Comparison of ENCODE assay signal across 8 mouse cellular contexts in the genomic region with DNA sequence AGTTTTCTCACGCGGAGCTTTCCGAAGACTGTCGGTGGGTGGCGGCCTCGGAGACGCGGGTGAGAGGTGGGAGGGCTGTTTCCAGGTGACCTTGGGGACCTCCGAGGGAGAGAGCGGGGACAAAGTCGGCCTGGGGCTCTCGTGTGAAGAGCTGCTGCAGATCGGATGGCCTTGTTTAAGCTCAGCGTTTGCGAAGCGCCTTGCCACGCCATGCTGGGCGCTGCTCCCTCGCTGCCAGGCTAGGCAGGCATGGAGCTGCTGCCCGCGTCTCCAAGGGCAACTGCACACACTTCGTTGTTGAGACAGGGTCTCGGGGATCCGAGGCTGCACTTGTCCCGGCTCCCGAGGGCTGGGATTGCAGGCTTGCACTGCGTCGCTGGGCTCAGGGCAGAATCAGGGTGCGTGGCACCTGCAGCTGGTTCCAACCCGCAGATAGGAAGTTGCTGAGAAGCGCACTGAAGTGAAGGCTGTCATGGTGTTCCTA. TPM values are rescaled to one million over a fixed set of nuclear protein-coding genes. Genes with fewer than 3 reads are reported as not detected.
DNase-seq lines count a peak whose midpoint lies in the region; ATAC-seq and TF ChIP-seq lines count a peak whose summit lies in the region.

Mrpl47 (minus strand) TSS at position 434 of the 484 bp plus-strand sequence.

- H3K9me3 ChIP-seq in intestine, embryonic 14.5 days (ENCODE audit: control insufficient read depth, low read length) = no peaks in the 10 kb centered on the region

- TF ChIP-seq CTCF in liver, adult 2 months (IDR thresholded peaks at IDR 0.05; ENCODE audit: low read depth, low read length) = no peak

- peak within 1 kb of the TSS; percentile 83 for H3K9ac ChIP-seq in liver, adult 2 months (ENCODE audit: low read depth, low read length)
- H3K9ac ChIP-seq in intestine, embryonic 14.5 days (ENCODE audit: low read length) = peak within 1 kb of the TSS; percentile 84

- H3K4me2 ChIP-seq in intestine, embryonic 14.5 days (ENCODE audit: low read length) = peak within 1 kb of the TSS; percentile 87

- peaks cover 8% of the 10 kb centered on the region for H3K36me3 ChIP-seq in liver, adult 2 months (ENCODE audit: control insufficient read depth, insufficient read depth, low read length)
- H3K36me3 ChIP-seq in intestine, embryonic 14.5 days (ENCODE audit: control insufficient read depth, insufficient read depth, low read length) = peaks cover 41% of the 10 kb centered on the region

- WGBS in liver, adult 2 months = under 1% methylated on average over 31 of the region's 31 CpGs
- WGBS in intestine, embryonic 14.5 days = under 1% methylated on average over 31 of the region's 31 CpGs

- H3K27me3 ChIP-seq in liver, adult 2 months (ENCODE audit: control insufficient read depth, insufficient read depth, low read length) = no peaks in the 10 kb centered on the region
- H3K27me3 ChIP-seq in intestine, embryonic 14.5 days (replicated peaks; ENCODE audit: control insufficient read depth, insufficient read depth, low read length) = no peaks in the 10 kb centered on the region

- H3K4me1 ChIP-seq in liver, adult 2 months (ENCODE audit: control insufficient read depth, insufficient read depth, low read length) = peaks cover 7% of the 10 kb centered on the region
- peaks cover 11% of the 10 kb centered on the region for H3K4me1 ChIP-seq in intestine, embryonic 14.5 days (replicated peaks; ENCODE audit: control insufficient read depth, insufficient read depth, low read length)

- H3K4me3 ChIP-seq in liver, adult 2 months (ENCODE audit: insufficient read depth, low read depth, low read length) = peak within 1 kb of the TSS; percentile 77
- H3K4me3 ChIP-seq in intestine, embryonic 14.5 days (ENCODE audit: low read depth, low read length) = peak within 1 kb of the TSS; percentile 98

- H3K27ac ChIP-seq in liver, adult 2 months (replicated peaks; ENCODE audit: insufficient read depth, low read depth, low read length) = peak within 1 kb of the TSS; percentile 82
- H3K27ac ChIP-seq in intestine, embryonic 14.5 days (ENCODE audit: low read depth) = peak within 1 kb of the TSS; percentile 80

- no peak for DNase-seq in liver, adult 2 months (ENCODE audit: extremely low read depth, low read depth, low spot score)
- no peak for DNase-seq in liver
- peak in 1 of 2 experiments; percentile 5 for DNase-seq in adrenal gland, postnatal 4 days (ENCODE audit: low spot score in 2 of 2)
- DNase-seq in gastrocnemius, postnatal 10 days = no peak
- no peak for DNase-seq in intestine, embryonic 14.5 days (ENCODE audit: low spot score)
- no peak for DNase-seq in thymus, postnatal 36 days
- no peak for DNase-seq in right cerebral cortex, adult 2 months (ENCODE audit: low spot score in 2 of 2)

- no peak for TF ChIP-seq POLR2A in liver, adult 2 months (IDR thresholded peaks at IDR 0.05; ENCODE audit: extremely low read depth, insufficient read depth, low read length)

- H3K79me2 ChIP-seq in liver, adult 2 months (ENCODE audit: control insufficient read depth, insufficient read depth, low read length) = peaks cover 20% of the 10 kb centered on the region; the same call in 1 of the 2 replicates

- no peak for ATAC-seq in intestine, embryonic 14.5 days (replicated peaks; ENCODE audit: low FRiP score, low TSS enrichment, low read depth)
- peak; percentile 32 for ATAC-seq in megakaryocyte-erythroid progenitor cell, adult 5-6 weeks (replicated peaks; ENCODE audit: low FRiP score, low TSS enrichment, poor library complexity, severe bottlenecking)

RNA-seq across cellular contexts. Expression of gene Mrpl47, which starts in this region (rescaled TPM):
- 7.9 and 8.6 TPM in 2 replicates for total RNA-seq in liver, adult 2 months (2014; rRNA removed)
- 1.9 and 2.0 TPM in 2 replicates for polyA plus RNA-seq in liver, adult 2 months (2012; rRNA removed)
- total RNA-seq in adrenal gland, postnatal 4 days (2021) = 10 to 100 TPM; 35.5 to 37.9 TPM
- 10 to 100 TPM; 31.1 to 34.7 TPM for total RNA-seq in gastrocnemius, postnatal 10 days (2021)
- polyA plus RNA-seq in intestine, embryonic 14.5 days (2014; fragmentation: Nextera tagmentation; extraction: Ambion mirVana) = 38.0 and 40.4 TPM in 2 replicates
- 47.7 and 54.8 TPM in 2 replicates for total RNA-seq in megakaryocyte-erythroid progenitor cell, adult 5-6 weeks (2014; fragmentation: Nextera tagmentation)
- total RNA-seq in megakaryocyte-erythroid progenitor cell, adult 5-6 weeks (2017) = 42.8 and 44.4 TPM in 2 replicates

Comparison
In these comparisons a context has a peak if more than half of its experiments do, and no peak if none do; other contexts are left out.
1. RNA of gene Mrpl47 (polyA plus RNA-seq): 38.0 to 40.4 TPM in intestine, embryonic 14.5 days; 1.9 to 2.0 TPM in liver, adult 2 months; every median in the first group is over 10 times any median in the second.